Mouse (Mus musculus) liver, embryonic 16.5 days (tissue): Measurements from ENCODE around the gene Grasp. TPM values are rescaled to one million over a fixed set of nuclear protein-coding genes. Genes with fewer than 3 reads are reported as not detected.

Experiments
- ATAC-seq: fragments of 200-750 bp; cut with Nextera tagmentation; 2 replicates; pipeline ENCODE4 v1.8.0; 2017; ENCODE audit warnings: low read depth, mild to moderate bottlenecking, moderate number of reproducible peaks, moderate library complexity
- H3K27ac ChIP-seq: fragments of 300-500 bp; sonication (generic); 2 replicates; pipeline ENCODE4 v1.5.1; 2014; ENCODE audit warnings: mild to moderate bottlenecking, low read length
- H3K27me3 ChIP-seq: fragments of 300-500 bp; sonication (generic); 2 replicates; pipeline ENCODE4 v1.6.1; 2014; ENCODE audit warnings: low read depth, low read length, mixed read lengths; ENCODE audit not compliant: control insufficient read depth, insufficient read depth
- H3K36me3 ChIP-seq: fragments of 300-500 bp; sonication (generic); 2 replicates; pipeline ENCODE4 v1.6.1; 2014; ENCODE audit warnings: mild to moderate bottlenecking; ENCODE audit not compliant: control insufficient read depth, insufficient read depth
- H3K4me1 ChIP-seq: fragments of 300-500 bp; sonication (generic); 2 replicates; pipeline ENCODE4 v1.6.1; 2014; ENCODE audit warnings: low read depth, low read length, mixed read lengths; ENCODE audit not compliant: control insufficient read depth
- H3K4me2 ChIP-seq: fragments of 300-500 bp; sonication (generic); 2 replicates; pipeline ENCODE4 v1.6.1; 2014; ENCODE audit warnings: low read depth, low read length, mixed read lengths
- H3K4me3 ChIP-seq: fragments of 300-500 bp; sonication (generic); 2 replicates; pipeline ENCODE4 v1.5.1; 2014; ENCODE audit warnings: low read depth, mild to moderate bottlenecking, low read length
- H3K9ac ChIP-seq: fragments of 300-500 bp; sonication (generic); 2 replicates; pipeline ENCODE4 v1.6.1; 2014; ENCODE audit warnings: low read depth, low read length
- H3K9me3 ChIP-seq: fragments of 300-500 bp; sonication (generic); replicated peaks from 2 replicates; pipeline ENCODE4 v1.6.1; 2016; ENCODE audit warnings: low read length; ENCODE audit not compliant: control insufficient read depth
- WGBS: fragments of 180-500 bp; shearing (Covaris S2); extraction: QIAGEN DNeasy Blood & Tissue Kit; methylation state at CpG from one replicate; pipeline ENCODE4 v1.1.7; 2014; ENCODE audit not compliant: insufficient replicate concordance; 5-methylcytosine and 5-hydroxymethylcytosine counted together
- polyA plus RNA-seq: library from polyadenylated mRNA; unstranded; fragments of >200 nt; fragmentation: Nextera tagmentation; extraction: Ambion mirVana; gene quantifications from 2 replicates; pipeline ENCODE4 v1.2.1, GENCODE M21; 2015

Grasp gene
- polyA plus RNA-seq, 1 experiment from 2014 or later = 0.54 TPM

- Histone ChIP-seq H3K4me3 (no peak overlapping the region), H3K9me3 (no peaks in the 10 kb centered on the region), H3K27ac (no peak overlapping the region), H3K4me2 (no peak overlapping the region), H3K27me3 (no peaks in the 10 kb centered on the region), H3K4me1 (peaks cover 5% of the 10 kb centered on the region), H3K36me3 (no peaks in the 10 kb centered on the region), H3K9ac (no peak overlapping the region)
- 35% methylated on average over 12 of the region's 12 CpGs for WGBS
- ATAC-seq = no peak; the same call in 1 of the 2 replicates
Measured at GRCm38 (mm10) chr15:101235728-101236327, 11.8 kb downstream of the Grasp start.

- Histone ChIP-seq H3K9ac (no peak overlapping the region), H3K9me3 (no peaks in the 10 kb centered on the region), H3K4me2 (no peak overlapping the region), H3K36me3 (no peaks in the 10 kb centered on the region), H3K4me3 (no peak overlapping the region), H3K27ac (no peak overlapping the region), H3K4me1 (peaks cover 8% of the 10 kb centered on the region), H3K27me3 (no peaks in the 10 kb centered on the region)
- WGBS = 4% methylated on average over 3 of the region's 3 CpGs
- no peak for ATAC-seq
Measured at GRCm38 (mm10) chr15:101236878-101237277, 12.9 kb downstream of the Grasp start.

GRCm38 (mm10) chr15:101238885-101239511, 15.0 kb downstream of the Grasp start:
- H3K4me2 ChIP-seq = no peak overlapping the region
- no peak overlapping the region for H3K27ac ChIP-seq
- H3K27me3 ChIP-seq = no peaks in the 10 kb centered on the region
- no peaks in the 10 kb centered on the region for H3K9me3 ChIP-seq
- no peaks in the 10 kb centered on the region for H3K36me3 ChIP-seq
- H3K4me3 ChIP-seq = no peak overlapping the region
- no peak for ATAC-seq
- H3K9ac ChIP-seq = no peak overlapping the region
- 10% methylated on average over 28 of the region's 28 CpGs for WGBS
- H3K4me1 ChIP-seq = peaks cover 8% of the 10 kb centered on the region

GRCm38 (mm10) chr15:101239821-101240220, 15.8 kb downstream of the Grasp start:
- ATAC-seq = no peak
- H3K4me2 ChIP-seq = no peak overlapping the region
- peaks cover 8% of the 10 kb centered on the region for H3K4me1 ChIP-seq
- H3K9me3 ChIP-seq = no peaks in the 10 kb centered on the region
- H3K36me3 ChIP-seq = no peaks in the 10 kb centered on the region
- no peak overlapping the region for H3K9ac ChIP-seq
- WGBS = 60% methylated on average over 8 of the region's 8 CpGs
- no peak overlapping the region for H3K27ac ChIP-seq
- H3K4me3 ChIP-seq = no peak overlapping the region
- H3K27me3 ChIP-seq = no peaks in the 10 kb centered on the region

- WGBS = 2% methylated on average over 10 of the region's 10 CpGs
Measured at GRCm38 (mm10) chr15:101240799-101241204, 16.8 kb downstream of the Grasp start.

GRCm38 (mm10) chr15:101241236-101241635, 17.2 kb downstream of the Grasp start:
- Histone ChIP-seq H3K4me3 (no peak overlapping the region), H3K27me3 (no peaks in the 10 kb centered on the region), H3K36me3 (no peaks in the 10 kb centered on the region), H3K27ac (no peak overlapping the region), H3K9ac (no peak overlapping the region), H3K4me2 (peak overlapping the region; percentile 51), H3K9me3 (no peaks in the 10 kb centered on the region), H3K4me1 (peaks cover 8% of the 10 kb centered on the region)
- 33% methylated on average over 9 of the region's 9 CpGs for WGBS
- no peak for ATAC-seq

More at GRCm38 (mm10) chr15:101240799-101241204, 16.8 kb downstream of the Grasp start:
- H3K4me2 ChIP-seq = peak overlapping the region; percentile 51
- no peak overlapping the region for H3K27ac ChIP-seq
- H3K27me3 ChIP-seq = no peaks in the 10 kb centered on the region
- peaks cover 9% of the 10 kb centered on the region for H3K4me1 ChIP-seq
- no peak overlapping the region for H3K9ac ChIP-seq
- H3K36me3 ChIP-seq = no peaks in the 10 kb centered on the region
- peak overlapping the region; percentile 28; the same call in 1 of the 2 replicates for H3K4me3 ChIP-seq
- ATAC-seq = peak; percentile 41
- no peaks in the 10 kb centered on the region for H3K9me3 ChIP-seq

GRCm38 (mm10) chr15:101241853-101242252, 17.9 kb downstream of the Grasp start:
- Histone ChIP-seq H3K9ac (no peak overlapping the region), H3K4me3 (no peak overlapping the region), H3K4me1 (peaks cover 11% of the 10 kb centered on the region), H3K27ac (no peak overlapping the region), H3K36me3 (no peaks in the 10 kb centered on the region), H3K9me3 (no peaks in the 10 kb centered on the region), H3K4me2 (no peak overlapping the region), H3K27me3 (no peaks in the 10 kb centered on the region)
- ATAC-seq = no peak
- 71% methylated on average over 9 of the region's 9 CpGs for WGBS

GRCm38 (mm10) chr15:101242645-101243044, 18.7 kb downstream of the Grasp start:
- Histone ChIP-seq H3K36me3 (no peaks in the 10 kb centered on the region), H3K9me3 (no peaks in the 10 kb centered on the region), H3K27me3 (no peaks in the 10 kb centered on the region), H3K9ac (no peak overlapping the region), H3K4me1 (peaks cover 16% of the 10 kb centered on the region), H3K4me2 (no peak overlapping the region), H3K4me3 (no peak overlapping the region), H3K27ac (no peak overlapping the region)
- WGBS = 38% methylated on average over 8 of the region's 8 CpGs
- no peak for ATAC-seq

- no peak for ATAC-seq
- no peak overlapping the region for H3K4me2 ChIP-seq
- 24% methylated on average over 3 of the region's 3 CpGs for WGBS
- no peak overlapping the region for H3K4me3 ChIP-seq
- H3K9ac ChIP-seq = no peak overlapping the region
- no peaks in the 10 kb centered on the region for H3K27me3 ChIP-seq
- no peaks in the 10 kb centered on the region for H3K36me3 ChIP-seq
- H3K4me1 ChIP-seq = peaks cover 16% of the 10 kb centered on the region
- peak overlapping the region; percentile 70 for H3K27ac ChIP-seq
- no peaks in the 10 kb centered on the region for H3K9me3 ChIP-seq
Measured at GRCm38 (mm10) chr15:101244012-101244411, 20.0 kb downstream of the Grasp start.
